Mouse (Mus musculus): ENCODE data around the gene Ttc39a. TPM values are rescaled to one million over a fixed set of nuclear protein-coding genes. Genes with fewer than 3 reads are reported as not detected.

Gene Ttc39a
- total RNA-seq, 2 experiments from 2014 or later: 0.66 to 0.81 TPM

DNA sequence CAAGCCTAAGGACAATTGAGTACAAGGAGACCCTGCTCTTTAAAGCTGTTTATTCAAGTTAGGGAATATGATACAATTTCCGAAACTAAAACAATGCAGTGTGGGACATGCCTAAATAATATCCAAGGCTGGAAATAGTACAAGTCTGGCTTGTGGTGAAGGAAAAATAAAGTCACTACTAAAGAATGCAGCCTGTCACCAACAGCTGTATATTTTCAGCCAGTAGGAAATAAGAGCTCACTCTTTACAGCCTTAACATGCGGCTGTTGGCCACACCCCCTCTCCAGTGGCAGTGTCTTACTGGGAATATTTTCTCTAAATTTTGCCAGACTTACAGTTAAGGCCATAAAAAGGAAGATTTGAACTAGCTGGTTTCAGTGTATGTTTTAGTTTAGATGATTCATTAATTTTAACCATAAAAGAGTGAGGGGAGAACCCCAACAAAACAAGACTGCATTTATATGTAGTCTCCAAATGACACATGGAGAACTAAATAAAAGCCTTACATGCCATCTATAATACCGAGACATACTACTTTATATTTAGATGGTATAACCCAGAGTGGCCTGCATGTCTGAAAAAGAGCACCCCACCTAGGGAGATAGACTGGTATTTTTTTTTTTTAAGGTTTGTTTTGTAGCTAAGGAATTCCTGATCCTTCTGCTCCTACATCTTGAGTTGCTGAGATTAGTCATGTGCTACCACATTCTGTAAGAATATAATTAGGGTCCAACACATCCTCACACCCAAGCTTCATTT lies 54.2 kb downstream of the Ttc39a start:
- no peak for DNase-seq

DNA sequence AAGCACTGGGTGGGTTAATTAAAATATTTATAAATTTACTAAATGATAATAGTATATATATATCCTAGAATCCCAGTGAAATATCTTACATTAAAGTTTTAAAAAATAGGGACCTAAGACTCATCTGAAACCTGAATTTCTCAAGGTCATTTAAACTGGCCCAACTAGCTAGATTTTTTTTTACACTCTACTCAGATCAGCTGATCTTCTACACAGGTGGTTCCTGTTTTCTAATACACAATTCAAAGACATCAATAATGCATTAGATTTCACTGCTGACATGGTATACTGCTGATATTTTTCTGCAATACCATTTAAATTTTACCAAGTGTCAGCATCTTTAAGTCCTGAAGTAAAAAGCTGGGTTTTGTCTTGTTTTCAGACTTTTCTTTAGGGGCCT lies 57.5 kb downstream of the Ttc39a start:
- no peak for DNase-seq

DNA sequence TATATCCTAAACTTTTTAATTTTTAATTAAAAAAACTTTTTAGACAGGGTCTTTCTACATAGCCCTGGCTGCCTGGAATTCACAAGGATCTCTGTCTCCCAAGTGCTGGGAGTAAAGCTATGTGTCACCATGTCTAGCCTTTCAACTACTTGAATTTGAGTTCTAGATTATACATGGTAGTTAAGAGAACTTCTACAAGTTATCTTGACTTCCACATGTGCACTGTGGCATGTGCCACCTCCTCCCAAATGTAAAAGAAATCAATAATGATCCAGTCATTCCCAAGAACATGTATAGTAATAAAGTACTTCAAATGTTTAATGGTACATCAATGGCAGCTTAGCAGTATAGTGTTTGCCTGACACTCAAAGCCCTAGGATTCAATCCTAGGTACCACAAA lies 61.3 kb downstream of the Ttc39a start:
- no peak for DNase-seq

DNA sequence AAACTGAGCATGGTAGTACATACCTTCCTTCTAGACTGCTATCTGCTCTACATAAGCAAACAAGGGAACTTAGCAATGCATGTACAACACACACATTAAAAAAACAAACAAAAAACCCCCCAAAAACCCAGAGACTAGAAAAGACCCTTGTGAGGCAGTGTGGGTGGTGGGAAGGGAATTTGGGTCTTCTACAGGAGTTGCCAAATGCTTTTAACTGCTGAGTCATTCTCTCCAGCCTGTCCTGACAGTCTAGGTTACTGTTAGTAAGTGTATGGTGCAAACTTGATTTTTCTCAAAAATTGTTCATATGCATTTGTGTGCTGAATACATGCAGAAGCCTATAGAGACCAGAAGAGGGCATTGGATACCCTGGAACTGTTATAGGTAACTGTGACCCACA lies 65.2 kb downstream of the Ttc39a start:
- DNase-seq: no peak

DNA sequence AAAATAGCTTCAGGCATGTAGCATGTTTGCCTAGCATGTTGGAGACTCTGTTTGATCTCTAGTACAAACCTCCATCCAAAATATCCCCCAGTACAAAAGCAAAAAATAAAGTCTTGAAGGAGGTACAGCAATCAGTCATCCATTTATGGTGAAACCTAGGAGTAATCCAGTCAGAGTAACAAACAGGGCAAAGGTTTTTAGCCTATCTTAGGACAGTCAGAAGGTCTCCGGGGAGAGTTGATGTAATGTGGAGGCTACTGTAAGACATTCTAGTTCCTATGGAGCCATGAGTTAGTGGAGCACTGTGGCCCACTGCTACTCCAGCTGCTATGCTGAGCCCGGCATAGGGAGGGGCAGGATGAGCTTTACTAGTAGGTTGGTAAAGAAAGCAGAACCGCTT lies 66.1 kb downstream of the Ttc39a start:
- DNase-seq: no peak

DNA sequence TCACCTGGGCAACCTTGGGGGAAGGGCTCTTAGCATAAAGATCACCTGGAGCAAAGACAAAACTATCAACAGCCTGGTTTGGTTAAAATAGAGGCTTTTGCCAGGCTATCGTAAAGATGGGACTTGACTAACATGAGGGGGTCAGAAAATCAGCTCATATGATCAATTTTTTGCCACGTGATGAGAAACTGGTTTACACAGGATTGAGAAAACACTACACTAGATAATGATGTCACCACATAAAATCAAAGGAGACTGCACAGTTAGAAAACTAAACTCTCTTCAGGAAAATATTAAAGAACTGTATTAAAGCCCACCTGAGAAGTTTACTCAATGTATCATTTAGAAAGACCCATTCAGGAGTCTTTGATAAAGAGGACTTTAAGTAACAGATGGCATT lies 68.7 kb downstream of the Ttc39a start:
- no peak for DNase-seq

DNA sequence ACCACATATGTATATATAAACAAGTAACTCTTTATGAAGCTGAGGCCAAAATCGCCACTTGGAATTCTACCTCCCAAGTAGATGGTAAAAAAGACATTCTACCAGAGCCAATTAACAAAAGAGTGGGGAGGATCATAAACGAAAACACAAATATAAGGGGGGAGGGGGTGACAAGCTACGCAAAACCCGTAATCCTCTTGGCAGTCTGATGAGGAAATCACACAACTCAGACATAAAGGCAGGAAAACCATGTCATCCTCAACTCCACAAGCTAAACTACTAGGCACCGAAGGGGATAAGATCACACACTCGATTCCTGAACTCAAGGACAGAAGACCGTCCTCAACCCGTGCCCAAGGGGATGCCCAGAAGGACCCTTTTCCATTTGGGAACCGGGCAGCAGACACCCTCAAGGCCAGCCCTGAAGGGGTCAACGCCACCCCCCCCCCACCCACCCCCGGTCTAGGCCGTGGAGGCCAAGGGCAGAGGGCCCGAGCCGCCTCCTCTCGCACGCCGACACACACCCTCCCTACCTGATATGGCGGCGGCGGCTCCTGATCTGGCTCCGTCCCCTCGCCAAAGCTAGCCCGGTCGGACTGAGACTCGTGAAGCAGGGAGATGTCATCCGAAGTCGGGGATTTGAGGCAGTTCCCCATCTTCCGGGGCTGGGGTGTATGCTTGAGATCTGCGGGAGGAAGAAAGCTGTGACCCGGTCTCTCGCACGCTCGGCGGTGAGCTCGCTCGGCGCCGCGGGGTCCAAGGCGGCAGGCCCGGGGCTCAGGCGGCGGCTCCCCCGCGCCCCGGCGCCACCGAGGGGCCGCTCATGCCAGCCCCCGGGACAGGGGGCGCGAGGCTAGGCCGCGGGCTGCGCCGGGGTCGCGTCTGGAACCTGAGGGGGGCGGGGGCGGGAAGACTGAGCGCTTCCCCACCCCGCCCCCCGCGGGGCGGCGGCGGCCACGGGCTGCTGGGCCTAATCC lies 69.4 kb downstream of the Ttc39a start:
- DNase-seq: peak; percentile 63

DNA sequence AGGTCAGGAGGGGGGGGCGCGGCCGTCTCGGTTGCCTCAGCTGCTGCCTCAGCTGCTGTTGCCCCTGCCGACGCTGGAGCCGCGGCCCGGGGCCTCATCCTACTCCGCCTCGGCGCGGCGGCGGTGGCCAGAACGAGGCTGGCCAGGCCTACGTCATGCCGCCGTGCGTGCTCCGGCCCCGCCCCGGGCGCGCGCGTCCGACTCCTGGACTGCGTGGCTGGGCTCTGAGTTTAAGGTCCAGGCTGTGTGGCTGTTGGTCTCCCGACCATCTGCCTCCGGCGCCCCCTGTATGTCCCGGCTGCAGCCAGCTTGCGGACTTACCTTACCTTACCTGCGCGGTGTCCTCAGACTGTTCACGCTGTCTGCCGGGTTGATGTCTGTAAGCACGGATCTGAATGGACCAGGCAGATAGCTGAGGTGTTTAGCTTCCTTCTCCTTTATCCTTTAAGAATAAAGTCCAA lies 70.2 kb downstream of the Ttc39a start:
- DNase-seq: peak; percentile 95

DNA sequence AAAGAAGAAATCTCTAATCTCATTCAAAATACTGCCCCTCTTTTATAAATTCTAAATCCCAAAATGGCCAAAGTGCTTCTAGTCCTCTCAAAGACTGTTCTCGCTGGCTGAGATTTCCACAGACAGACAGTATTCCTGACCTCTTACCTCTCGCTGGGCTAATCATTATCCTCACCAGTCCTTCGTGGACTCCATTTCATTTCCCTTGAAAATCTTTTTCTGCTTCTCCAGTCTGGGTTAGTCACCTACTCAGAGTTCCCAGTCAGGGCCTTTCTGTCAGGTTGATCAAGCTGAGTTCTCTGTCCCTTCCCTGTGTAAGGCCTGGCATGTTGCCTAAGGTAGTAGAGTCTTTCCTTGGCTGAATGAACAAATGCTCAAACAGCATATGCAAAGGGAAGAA lies 71.0 kb downstream of the Ttc39a start:
- no peak for DNase-seq

DNA sequence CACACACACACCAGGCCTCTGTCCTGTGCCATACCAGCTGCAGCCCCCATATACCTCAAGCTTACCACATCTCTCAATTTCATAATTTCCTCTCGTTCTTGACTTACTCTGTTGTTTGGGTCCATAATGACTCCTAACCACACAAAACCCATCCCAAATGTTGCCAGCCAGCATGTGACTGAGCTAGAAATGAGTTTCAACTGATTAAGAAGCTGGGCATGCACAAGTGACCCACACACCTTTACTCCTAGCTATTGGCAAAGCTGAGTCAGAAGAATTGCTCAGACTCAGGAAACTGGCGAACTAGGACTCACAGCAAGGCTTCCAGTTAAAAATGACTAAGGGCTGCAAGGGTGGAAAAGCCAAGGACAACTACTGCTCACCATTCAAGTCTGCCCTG lies 75.0 kb downstream of the Ttc39a start:
- DNase-seq: no peak

DNA sequence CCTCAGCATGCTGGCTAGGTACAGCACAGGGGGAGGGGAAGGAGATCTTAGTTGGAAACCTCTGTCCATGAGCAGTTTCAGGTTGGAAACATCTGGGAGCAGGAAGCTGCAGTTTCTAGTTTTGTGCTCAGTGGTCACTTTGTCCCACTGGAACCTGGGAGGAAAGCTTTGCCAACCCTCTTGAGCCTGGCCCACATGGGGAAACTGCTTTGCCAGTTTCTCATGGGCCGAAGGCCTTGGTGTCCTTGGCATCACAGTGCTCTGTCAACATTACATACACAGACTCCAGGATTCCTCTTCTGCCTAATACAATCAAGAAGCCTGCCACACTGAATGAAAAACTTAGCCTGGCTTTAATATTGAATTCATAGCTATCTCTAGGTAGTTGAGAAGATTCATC lies 76.3 kb downstream of the Ttc39a start:
- DNase-seq: no peak

DNA sequence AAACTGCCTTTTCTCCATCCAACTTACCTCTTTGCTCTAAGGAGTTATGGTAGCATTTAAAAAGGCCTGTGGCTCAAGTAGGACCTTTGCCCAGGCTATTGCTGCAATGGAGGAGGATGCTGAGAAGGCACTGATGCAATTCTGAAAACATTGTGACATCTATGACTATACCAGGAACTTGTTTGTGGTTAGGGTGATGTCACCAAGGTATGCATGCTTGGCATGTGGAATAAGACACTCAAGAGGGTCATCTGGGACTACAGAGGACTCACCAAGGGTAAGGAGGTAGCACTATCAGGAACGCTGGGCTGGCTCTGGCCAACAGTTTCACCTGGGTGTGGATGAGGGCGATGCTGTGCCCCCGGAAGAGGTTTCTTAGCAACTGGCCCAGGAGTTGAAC lies 78.2 kb downstream of the Ttc39a start, which contains the start of gene Rnf11:
TSS of gene Rnf11 (minus strand) at position 108 of the 400 bp plus-strand sequence.
- DNase-seq: no peak

DNA sequence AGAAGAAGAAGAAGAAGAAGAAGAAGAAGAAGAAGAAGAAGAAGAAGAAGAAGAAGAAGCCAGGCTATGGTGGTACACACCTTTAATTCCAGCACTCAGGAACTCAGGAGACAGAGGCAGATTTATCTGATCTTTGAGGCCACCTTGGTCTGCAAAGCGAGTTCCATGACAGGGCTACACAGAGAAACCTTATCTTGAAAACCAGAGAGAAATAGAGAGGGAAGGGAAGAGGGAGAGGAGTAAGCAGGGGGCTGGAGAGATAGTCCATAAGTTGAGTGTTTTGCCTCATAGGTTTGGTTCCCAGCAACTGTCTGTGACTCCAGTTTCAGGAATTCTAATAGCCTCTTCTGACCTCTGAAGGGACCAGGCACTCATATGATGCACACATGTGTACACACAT lies 82.4 kb downstream of the Ttc39a start:
- no peak for DNase-seq

DNA sequence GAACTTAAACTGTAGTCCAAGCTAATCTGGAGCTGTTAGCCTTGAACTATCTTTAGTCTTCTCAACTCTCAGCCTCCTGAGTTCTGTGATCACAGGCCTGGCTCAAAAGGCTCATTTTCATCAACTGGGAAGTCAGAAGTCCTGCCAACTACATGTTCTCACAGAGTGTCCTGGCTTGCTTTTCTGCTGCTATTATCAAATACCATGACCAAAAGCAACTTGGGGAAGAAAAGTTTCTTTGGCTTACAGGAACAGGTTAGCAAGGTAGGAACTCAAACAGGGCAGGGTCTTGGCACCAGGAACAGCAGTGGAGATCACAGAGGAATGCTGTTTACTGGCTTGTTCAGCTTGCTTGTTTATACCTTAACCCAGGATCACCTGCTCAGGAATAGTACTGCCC lies 87.2 kb downstream of the Ttc39a start:
- no peak for DNase-seq

Other genes with a start within 250 kb of the Ttc39a start
- gene Osbpl9, start 204.4 kb upstream of the Ttc39a start, total RNA-seq (2021): 10 to 100 TPM; 93.6 to 98.0 TPM
- gene Calr4, start 172.1 kb upstream of the Ttc39a start, total RNA-seq (2021): not detected
- 10 to 100 TPM; 50.4 to 53.8 TPM for gene Eps15, start 126.4 kb upstream of the Ttc39a start, total RNA-seq (2021)
- gene Rnf11, start 78.1 kb downstream of the Ttc39a start, total RNA-seq (2021): 10 to 100 TPM; 91.5 to 96.9 TPM
- gene 4930522H14Rik, start 124.7 kb downstream of the Ttc39a start, total RNA-seq (2021): not detected